Comparison of ENCODE assay signal across 9 mouse cellular contexts in genomic region chr5:137531414-137532130, GRCm38 (mm10). TPM values are rescaled to one million over a fixed set of nuclear protein-coding genes. Genes with fewer than 3 reads are reported as not detected.
DNase-seq lines count a peak whose midpoint lies in the region; ATAC-seq and TF ChIP-seq lines count a peak whose summit lies in the region.
"Had no signal": no experiment of that assay in that cellular context is flagged by ENCODE, and none has a peak within 500 bp of the region (broad histone marks: within the 10 kb centered on the region; RNA-seq: fewer than 3 reads in every experiment).

No protein-coding gene starts in this region.

- H3K27ac ChIP-seq in embryonic facial prominence, embryonic 14.5 days (replicated peaks; ENCODE audit: low read depth, low read length): peak overlapping the region; percentile 93
- peak overlapping the region; percentile 93 for H3K27ac ChIP-seq in heart, embryonic 16.5 days (ENCODE audit: low read length)

- no peaks in the 10 kb centered on the region for H3K27me3 ChIP-seq in Patski
- no peaks in the 10 kb centered on the region for H3K27me3 ChIP-seq in embryonic facial prominence, embryonic 14.5 days (replicated peaks; ENCODE audit: control insufficient read depth, insufficient read depth, low read length)
- H3K27me3 ChIP-seq in heart, embryonic 16.5 days (ENCODE audit: control insufficient read depth, insufficient read depth, low read length): no peaks in the 10 kb centered on the region

- H3K36me3 ChIP-seq in embryonic facial prominence, embryonic 14.5 days (ENCODE audit: control insufficient read depth, insufficient read depth, low read length): peaks cover 38% of the 10 kb centered on the region
- H3K36me3 ChIP-seq in heart, embryonic 16.5 days (ENCODE audit: control insufficient read depth, insufficient read depth): peaks cover 30% of the 10 kb centered on the region

- H3K9ac ChIP-seq in embryonic facial prominence, embryonic 14.5 days (ENCODE audit: low read depth, low read length): peak overlapping the region; percentile 89
- peak overlapping the region; percentile 89 for H3K9ac ChIP-seq in heart, embryonic 16.5 days (ENCODE audit: low read length)

- in situ Hi-C loops in Patski (cut with MboI; ENCODE audit: low pct_unique_long_range_greater_than_20kb): loop anchor here (5.0 kb wide), 3 partner anchors 71 to 231 kb away; partner anchors contain the start of gene Mospd3

- 0% methylated on average over 35 of the region's 51 CpGs for WGBS in embryonic facial prominence, embryonic 14.5 days
- under 1% methylated on average over 51 of the region's 51 CpGs for WGBS in heart, embryonic 16.5 days

- intact Hi-C loops in left cerebral cortex, postnatal 25 days (cut with DNase I): loop anchor here (2.0 to 10.0 kb wide), 4 partner anchors 21 to 497 kb away; partner anchors contain the start of gene Mospd3

- CTCF ChIA-PET in Patski (lab: Charles Lee): interaction anchor here (0.9 to 3.7 kb wide), 4 partner anchors 12 to 122 kb away, joined by 3 to 17 read pairs (median 8); partner anchors contain the start of genes Gigyf1 and Pop7

- no peak for TF ChIP-seq CTCF in Patski (IDR thresholded peaks at IDR 0.05)

- DNase-seq in frontal cortex, postnatal 10 days (ENCODE audit: low spot score in 2 of 2): peak; percentile 70 to 85
- no peak for DNase-seq in frontal cortex, adult 2 months (ENCODE audit: extremely low spot score in 1 of 2, low spot score in 1 of 2)
- DNase-seq in Patski (ENCODE audit: low read depth, low spot score): no peak
- no peak for DNase-seq in embryonic facial prominence, embryonic 14.5 days (ENCODE audit: low spot score)
- peak; percentile 48 to 56 for DNase-seq in left cerebral cortex, postnatal 25 days (ENCODE audit: low spot score in 2 of 2)
- peak; percentile 54 to 61 for DNase-seq in spleen, postnatal 36 days (ENCODE audit: low spot score in 2 of 2)

- H3K9me3 ChIP-seq in embryonic facial prominence, embryonic 14.5 days (ENCODE audit: control insufficient read depth, low read length): no peaks in the 10 kb centered on the region
- H3K9me3 ChIP-seq in heart, embryonic 16.5 days (replicated peaks; ENCODE audit: control insufficient read depth, low read length): no peaks in the 10 kb centered on the region

- H3K4me3 ChIP-seq in embryonic facial prominence, embryonic 14.5 days (ENCODE audit: low read depth, low read length): peak overlapping the region; percentile 83
- peak overlapping the region; percentile 59 for H3K4me3 ChIP-seq in heart, embryonic 16.5 days (ENCODE audit: low read length)

- ATAC-seq in Patski: peak; percentile 6
- ATAC-seq in embryonic facial prominence, embryonic 14.5 days (ENCODE audit: low read depth): peak; percentile 11
- no peak for ATAC-seq in heart, embryonic 16.5 days (replicated peaks; ENCODE audit: extremely low read depth, insufficient read depth, low FRiP score)
- ATAC-seq in megakaryocyte-erythroid progenitor cell, adult 5-6 weeks (replicated peaks; ENCODE audit: low FRiP score, low TSS enrichment, poor library complexity, severe bottlenecking): 0 out of 2 replicates have a peak, but pooled peaks have one; percentile 8

- no peaks in the 10 kb centered on the region for H3K4me1 ChIP-seq in embryonic facial prominence, embryonic 14.5 days (ENCODE audit: control insufficient read depth, insufficient read depth, low read length)
- H3K4me1 ChIP-seq in heart, embryonic 16.5 days (ENCODE audit: control insufficient read depth, insufficient read depth, low read length): peaks cover 13% of the 10 kb centered on the region

- peak overlapping the region; percentile 96 for H3K4me2 ChIP-seq in embryonic facial prominence, embryonic 14.5 days (ENCODE audit: low read depth, low read length)
- H3K4me2 ChIP-seq in heart, embryonic 16.5 days (ENCODE audit: low read depth, low read length): peak overlapping the region; percentile 93

- POLR2A ChIA-PET in Patski (lab: Charles Lee): interaction anchor here (0.6 to 3.2 kb wide), 13 partner anchors 8 to 221 kb away, joined by 3 to 12 read pairs (median 5); partner anchors contain the start of genes Gm20605, Irs3 and Mospd3

RNA-seq across cellular contexts. Expression of gene Epo, which starts 1.5 kb away (rescaled TPM):
- not detected in 2 replicates for polyA plus RNA-seq in frontal cortex, adult 2 months (2012; rRNA removed)
- not detected for polyA plus RNA-seq in Patski (2021)
- polyA plus RNA-seq in embryonic facial prominence, embryonic 14.5 days (2014; fragmentation: Nextera tagmentation; extraction: Ambion mirVana): 0.30 TPM in 1 of 2 replicates, not detected in the other
- not detected in 2 replicates for polyA plus RNA-seq in heart, embryonic 16.5 days (2015; fragmentation: Nextera tagmentation; extraction: Ambion mirVana)
- not detected for total RNA-seq in left cerebral cortex, postnatal 25 days (2021)
- not detected in 2 replicates for total RNA-seq in megakaryocyte-erythroid progenitor cell, adult 5-6 weeks (2014; fragmentation: Nextera tagmentation)
- total RNA-seq in megakaryocyte-erythroid progenitor cell, adult 5-6 weeks (2017): not detected in 2 replicates
- polyA plus RNA-seq: large intestine, adult 2 months had no signal

RNA-seq across cellular contexts. Expression of gene Gnb2, which starts 1.7 kb away (rescaled TPM):
- 635 and 662 TPM in 2 replicates for polyA plus RNA-seq in frontal cortex, adult 2 months (2012; rRNA removed)
- polyA plus RNA-seq in Patski (2021): 963 TPM
- polyA plus RNA-seq in embryonic facial prominence, embryonic 14.5 days (2014; fragmentation: Nextera tagmentation; extraction: Ambion mirVana): 430 and 472 TPM in 2 replicates
- polyA plus RNA-seq in heart, embryonic 16.5 days (2015; fragmentation: Nextera tagmentation; extraction: Ambion mirVana): 276 and 285 TPM in 2 replicates
- 100 to 1,000 TPM; 662 to 684 TPM for total RNA-seq in left cerebral cortex, postnatal 25 days (2021)
- total RNA-seq in megakaryocyte-erythroid progenitor cell, adult 5-6 weeks (2014; fragmentation: Nextera tagmentation): 367 and 396 TPM in 2 replicates
- total RNA-seq in megakaryocyte-erythroid progenitor cell, adult 5-6 weeks (2017): 155 and 173 TPM in 2 replicates

RNA-seq across cellular contexts. Expression of gene Gigyf1, which starts 13.2 kb away (rescaled TPM):
- 51.1 and 56.4 TPM in 2 replicates for polyA plus RNA-seq in frontal cortex, adult 2 months (2012; rRNA removed)
- polyA plus RNA-seq in Patski (2021): 55.9 TPM
- polyA plus RNA-seq in embryonic facial prominence, embryonic 14.5 days (2014; fragmentation: Nextera tagmentation; extraction: Ambion mirVana): 8.9 and 9.4 TPM in 2 replicates
- 8.9 and 9.7 TPM in 2 replicates for polyA plus RNA-seq in heart, embryonic 16.5 days (2015; fragmentation: Nextera tagmentation; extraction: Ambion mirVana)
- total RNA-seq in left cerebral cortex, postnatal 25 days (2021): 10 to 100 TPM; 39.9 to 48.6 TPM
- 19.8 and 39.2 TPM in 2 replicates for total RNA-seq in megakaryocyte-erythroid progenitor cell, adult 5-6 weeks (2014; fragmentation: Nextera tagmentation)
- 7.9 and 10.8 TPM in 2 replicates for total RNA-seq in megakaryocyte-erythroid progenitor cell, adult 5-6 weeks (2017)

RNA-seq across cellular contexts. Expression of gene Actl6b, which starts 21.7 kb away (rescaled TPM):
- polyA plus RNA-seq in frontal cortex, adult 2 months (2012; rRNA removed): 184 and 199 TPM in 2 replicates
- polyA plus RNA-seq in Patski (2021): not detected
- polyA plus RNA-seq in embryonic facial prominence, embryonic 14.5 days (2014; fragmentation: Nextera tagmentation; extraction: Ambion mirVana): 4.4 and 5.2 TPM in 2 replicates
- 0.33 and 0.36 TPM in 2 replicates for polyA plus RNA-seq in heart, embryonic 16.5 days (2015; fragmentation: Nextera tagmentation; extraction: Ambion mirVana)
- 100 to 1,000 TPM; 109 to 118 TPM for total RNA-seq in left cerebral cortex, postnatal 25 days (2021)
- total RNA-seq in megakaryocyte-erythroid progenitor cell, adult 5-6 weeks (2014; fragmentation: Nextera tagmentation): not detected in 2 replicates
- total RNA-seq in megakaryocyte-erythroid progenitor cell, adult 5-6 weeks (2017): not detected in 2 replicates

RNA-seq across cellular contexts. Expression of gene Pop7, which starts 29.3 kb away (rescaled TPM):
- polyA plus RNA-seq in frontal cortex, adult 2 months (2012; rRNA removed): 51.7 and 52.3 TPM in 2 replicates
- polyA plus RNA-seq in Patski (2021): 43.2 TPM
- polyA plus RNA-seq in embryonic facial prominence, embryonic 14.5 days (2014; fragmentation: Nextera tagmentation; extraction: Ambion mirVana): 49.8 and 52.0 TPM in 2 replicates
- polyA plus RNA-seq in heart, embryonic 16.5 days (2015; fragmentation: Nextera tagmentation; extraction: Ambion mirVana): 43.3 and 45.5 TPM in 2 replicates
- 10 to 100 TPM; 30.2 to 37.0 TPM for total RNA-seq in left cerebral cortex, postnatal 25 days (2021)
- total RNA-seq in megakaryocyte-erythroid progenitor cell, adult 5-6 weeks (2014; fragmentation: Nextera tagmentation): 51.2 and 51.5 TPM in 2 replicates
- total RNA-seq in megakaryocyte-erythroid progenitor cell, adult 5-6 weeks (2017): 26.6 and 34.2 TPM in 2 replicates

Comparison
In these comparisons a context has a peak if more than half of its experiments do, and no peak if none do; other contexts are left out.
1. DNase-seq: peak in frontal cortex, postnatal 10 days (2 of 2), left cerebral cortex, postnatal 25 days (2 of 2) and spleen, postnatal 36 days (2 of 2); none in frontal cortex, adult 2 months (0 of 2), Patski (single experiment) and embryonic facial prominence, embryonic 14.5 days (single experiment).